Mouse (Mus musculus) embryonic facial prominence, embryonic 14.5 days (tissue): ENCODE data around the gene Nfil3. TPM values are rescaled to one million over a fixed set of nuclear protein-coding genes. Genes with fewer than 3 reads are reported as not detected.
A peak's percentile ranks its signal among the peaks of the same experiment; 100 is the strongest.

Experiments used
- ATAC-seq: fragments of 200-750 bp; cut with Nextera tagmentation; 2 replicates; pipeline ENCODE4 v1.8.0; 2017; ENCODE audit warnings: low read depth, moderate number of reproducible peaks, moderate TSS enrichment
- DNase-seq: peaks from one replicate; pipeline ENCODE4 v3.0.0-alpha.2; 2015; ENCODE audit warnings: low spot score
- H3K27ac ChIP-seq: fragments of 300-500 bp; sonication (generic); replicated peaks from 2 replicates; pipeline ENCODE4 v1.5.1; 2014; ENCODE audit warnings: low read depth, mild to moderate bottlenecking, low read length, moderate library complexity
- H3K27me3 ChIP-seq: fragments of 300-500 bp; sonication (generic); replicated peaks from 2 replicates; pipeline ENCODE4 v1.6.1; 2014; ENCODE audit warnings: low read length; ENCODE audit not compliant: control insufficient read depth, insufficient read depth
- H3K36me3 ChIP-seq: fragments of 300-500 bp; sonication (generic); 2 replicates; pipeline ENCODE4 v1.6.1; 2014; ENCODE audit warnings: low read length, mixed read lengths; ENCODE audit not compliant: control insufficient read depth, insufficient read depth
- H3K4me1 ChIP-seq: fragments of 300-500 bp; sonication (generic); 2 replicates; pipeline ENCODE4 v1.6.1; 2014; ENCODE audit warnings: antibody characterized with exemption, low read length; ENCODE audit not compliant: control insufficient read depth, insufficient read depth
- H3K4me2 ChIP-seq: fragments of 300-500 bp; sonication (generic); 2 replicates; pipeline ENCODE4 v1.6.1; 2014; ENCODE audit warnings: low read depth, mild to moderate bottlenecking, low read length, moderate library complexity, mixed read lengths
- H3K4me3 ChIP-seq: fragments of 300-500 bp; sonication (generic); 2 replicates; pipeline ENCODE4 v1.5.1; 2014; ENCODE audit warnings: low read depth, mild to moderate bottlenecking, low read length
- H3K9ac ChIP-seq: fragments of 300-500 bp; sonication (generic); 2 replicates; pipeline ENCODE4 v1.6.1; 2014; ENCODE audit warnings: low read depth, mild to moderate bottlenecking, low read length, moderate library complexity, mixed read lengths
- H3K9me3 ChIP-seq: fragments of 300-500 bp; sonication (generic); 2 replicates; pipeline ENCODE4 v1.6.1; 2016; ENCODE audit warnings: low read length; ENCODE audit not compliant: control insufficient read depth
- WGBS: fragments of 180-500 bp; shearing (Covaris S2); extraction: QIAGEN DNeasy Blood & Tissue Kit; methylation state at CpG from one replicate; pipeline ENCODE4 v1.1.7; 2014; 5-methylcytosine and 5-hydroxymethylcytosine counted together
- polyA plus RNA-seq: library from polyadenylated mRNA; unstranded; fragments of >200 nt; fragmentation: Nextera tagmentation; extraction: Ambion mirVana; gene quantifications from 2 replicates; pipeline ENCODE4 v1.2.1, GENCODE M21; 2014

Nfil3 gene
- polyA plus RNA-seq, 1 experiment from 2014 or later, result 30.4 TPM

DNA sequence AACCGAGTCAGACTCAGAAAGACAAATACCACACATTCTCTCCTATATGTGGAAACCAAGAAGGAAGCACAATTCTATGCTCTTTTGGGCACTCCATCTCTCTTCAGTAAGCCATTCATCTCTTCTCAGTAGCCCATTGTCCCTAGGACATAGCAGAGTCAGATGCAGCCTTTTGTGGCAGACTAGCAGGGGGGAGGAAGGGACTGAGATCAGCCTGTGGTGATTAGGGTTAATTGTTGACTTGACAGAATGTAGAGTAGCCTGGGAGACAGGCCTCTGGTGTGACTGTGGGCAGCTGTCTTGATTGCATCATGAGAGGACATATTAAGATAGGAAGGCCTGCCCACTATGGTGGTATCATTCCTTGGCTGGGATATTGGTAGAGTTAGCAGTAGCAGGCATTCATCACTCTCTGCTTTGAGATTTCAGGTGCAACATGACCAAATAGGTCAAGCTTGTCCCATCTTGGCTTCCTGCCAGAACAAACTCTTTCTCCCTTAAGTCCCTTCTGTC is 37.9 kb downstream of the Nfil3 start:
- H3K27ac ChIP-seq, result no peak overlapping the region
- H3K36me3 ChIP-seq, result no peaks in the 10 kb centered on the region
- H3K9ac ChIP-seq, result no peak overlapping the region
- no peaks in the 10 kb centered on the region for H3K9me3 ChIP-seq
- DNase-seq, result no peak
- no peak overlapping the region for H3K4me2 ChIP-seq
- H3K4me3 ChIP-seq, result no peak overlapping the region
- WGBS, result 88% methylated on average over 1 of the region's 1 CpGs
- no peaks in the 10 kb centered on the region for H3K27me3 ChIP-seq
- no peak for ATAC-seq
- no peaks in the 10 kb centered on the region for H3K4me1 ChIP-seq

DNA sequence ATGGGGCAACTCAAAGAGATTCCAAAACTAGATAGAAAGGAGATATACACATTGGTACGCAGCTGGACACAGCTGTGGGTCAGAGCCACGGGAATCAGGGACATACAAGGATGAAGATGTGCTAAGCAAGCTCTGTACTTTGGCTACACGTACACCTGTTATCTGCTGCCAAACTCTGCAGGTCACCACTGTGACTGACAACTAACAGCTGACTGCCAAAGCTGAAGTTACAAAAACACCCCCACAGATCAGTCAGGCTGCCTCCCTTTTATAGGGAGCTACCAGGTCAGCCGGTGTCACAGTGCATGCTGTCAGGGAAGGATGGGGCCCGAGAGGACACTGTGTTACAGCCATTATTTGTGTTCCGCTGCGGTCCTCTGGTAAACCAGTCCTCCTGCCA is 39.9 kb downstream of the Nfil3 start:
- 74% methylated on average over 7 of the region's 7 CpGs for WGBS
- Histone ChIP-seq H3K4me2 (no peak overlapping the region), H3K9me3 (no peaks in the 10 kb centered on the region), H3K27ac (no peak overlapping the region), H3K4me1 (no peaks in the 10 kb centered on the region), H3K36me3 (no peaks in the 10 kb centered on the region), H3K4me3 (no peak overlapping the region), H3K9ac (no peak overlapping the region), H3K27me3 (no peaks in the 10 kb centered on the region)
- ATAC-seq (no peak), DNase-seq (no peak)

DNA sequence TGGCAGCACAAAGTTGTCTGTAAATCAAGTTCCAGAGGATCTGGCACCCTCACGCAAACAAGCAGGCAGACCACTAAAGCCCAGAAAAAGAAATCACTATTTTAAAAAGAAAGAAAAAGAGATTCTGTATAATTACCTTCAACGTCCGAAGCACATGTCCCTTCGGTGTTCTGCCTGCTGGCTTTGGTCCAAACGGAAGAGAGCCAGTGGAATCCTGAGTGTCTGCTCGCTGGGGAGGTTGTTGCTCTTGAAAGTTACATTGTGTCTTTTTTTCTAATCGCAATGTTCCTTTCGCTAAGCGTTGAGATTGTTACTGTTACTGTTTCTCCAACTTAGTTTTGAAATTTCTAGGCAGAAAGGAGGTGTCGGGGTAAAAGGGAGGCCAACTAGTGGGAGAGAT is 50.3 kb downstream of the Nfil3 start:
- H3K36me3 ChIP-seq, result no peaks in the 10 kb centered on the region
- DNase-seq, result no peak
- WGBS, result 48% methylated on average over 10 of the region's 10 CpGs
- H3K27ac ChIP-seq, result no peak overlapping the region
- H3K4me3 ChIP-seq, result no peak overlapping the region
- no peak for ATAC-seq
- H3K4me1 ChIP-seq, result peaks cover 9% of the 10 kb centered on the region
- H3K9me3 ChIP-seq, result no peaks in the 10 kb centered on the region
- H3K4me2 ChIP-seq, result no peak overlapping the region
- H3K27me3 ChIP-seq, result no peaks in the 10 kb centered on the region
- no peak overlapping the region for H3K9ac ChIP-seq

- under 1% methylated on average over 39 of the region's 63 CpGs for WGBS
- no peaks in the 10 kb centered on the region for H3K9me3 ChIP-seq
- peak within 1 kb of the TSS; percentile 87 for H3K9ac ChIP-seq
- H3K36me3 ChIP-seq, result no peaks in the 10 kb centered on the region
- H3K4me2 ChIP-seq, result peak within 1 kb of the TSS; percentile 74
- peaks cover 9% of the 10 kb centered on the region for H3K4me1 ChIP-seq
- DNase-seq (peak; percentile 96), ATAC-seq (peak; percentile 98)
- H3K4me3 ChIP-seq, result peak within 1 kb of the TSS; percentile 87
- no peaks in the 10 kb centered on the region for H3K27me3 ChIP-seq
- H3K27ac ChIP-seq, result peak within 1 kb of the TSS; percentile 78
Observed at GRCm38 (mm10) chr13:52929209-52930171, 51.4 kb downstream of the Nfil3 start, which contains the start of gene Auh. Gene Auh, minus strand, starts transcription at chr13:52929681.

DNA sequence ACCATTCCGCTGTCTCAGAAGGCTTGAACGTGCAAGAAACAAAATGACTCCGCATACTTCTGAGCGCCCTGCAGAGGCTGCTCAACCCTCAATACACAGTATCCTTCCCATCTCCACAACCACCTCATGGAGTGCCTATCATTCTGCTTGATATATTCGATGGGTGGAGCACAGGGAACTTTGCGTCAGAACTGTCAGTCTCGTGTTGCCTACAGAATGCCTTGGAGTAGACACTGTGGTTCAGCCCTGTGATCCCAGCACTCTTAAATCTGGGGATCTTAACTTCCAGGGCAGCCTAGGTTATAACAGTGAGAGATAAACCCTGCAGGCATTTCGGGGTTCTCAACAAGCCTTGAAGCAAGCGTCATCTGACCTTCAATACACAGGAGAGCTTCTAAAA is 52.5 kb downstream of the Nfil3 start:
- DNase-seq, result no peak
- WGBS, result 58% methylated on average over 9 of the region's 9 CpGs
- Histone ChIP-seq H3K9ac (peak overlapping the region; percentile 87), H3K4me3 (peak overlapping the region; percentile 87), H3K4me2 (peak overlapping the region; percentile 74), H3K27ac (no peak overlapping the region; the same call in 1 of the 2 replicates), H3K9me3 (no peaks in the 10 kb centered on the region), H3K4me1 (peaks cover 9% of the 10 kb centered on the region), H3K36me3 (no peaks in the 10 kb centered on the region), H3K27me3 (no peaks in the 10 kb centered on the region)
- ATAC-seq, result no peak

DNA sequence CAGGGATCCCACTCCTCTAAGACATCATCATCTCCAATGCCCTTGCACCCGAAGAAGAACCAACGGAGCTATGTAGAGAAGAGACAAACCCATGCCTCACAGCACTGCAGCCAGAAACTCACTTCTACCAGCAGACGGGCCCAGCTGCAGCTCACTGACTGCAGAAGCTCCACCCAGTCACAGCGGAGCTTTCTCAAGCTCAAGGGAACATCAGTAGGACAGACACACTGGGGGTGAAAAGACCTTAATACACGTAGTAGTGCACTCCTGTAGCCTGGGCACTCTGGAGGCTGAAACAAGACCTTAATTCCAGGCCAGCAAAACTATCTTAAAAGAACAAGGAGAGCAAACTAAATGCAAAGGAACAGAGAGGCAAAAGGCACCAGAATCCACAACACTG is 56.4 kb downstream of the Nfil3 start:
- no peaks in the 10 kb centered on the region for H3K27me3 ChIP-seq
- no peak overlapping the region for H3K4me2 ChIP-seq
- 71% methylated on average over 5 of the region's 5 CpGs for WGBS
- no peaks in the 10 kb centered on the region for H3K36me3 ChIP-seq
- no peak overlapping the region for H3K27ac ChIP-seq
- H3K4me3 ChIP-seq, result no peak overlapping the region
- H3K9ac ChIP-seq, result no peak overlapping the region
- no peaks in the 10 kb centered on the region for H3K9me3 ChIP-seq
- peaks cover 9% of the 10 kb centered on the region for H3K4me1 ChIP-seq
- no peak for DNase-seq
- no peak for ATAC-seq

DNA sequence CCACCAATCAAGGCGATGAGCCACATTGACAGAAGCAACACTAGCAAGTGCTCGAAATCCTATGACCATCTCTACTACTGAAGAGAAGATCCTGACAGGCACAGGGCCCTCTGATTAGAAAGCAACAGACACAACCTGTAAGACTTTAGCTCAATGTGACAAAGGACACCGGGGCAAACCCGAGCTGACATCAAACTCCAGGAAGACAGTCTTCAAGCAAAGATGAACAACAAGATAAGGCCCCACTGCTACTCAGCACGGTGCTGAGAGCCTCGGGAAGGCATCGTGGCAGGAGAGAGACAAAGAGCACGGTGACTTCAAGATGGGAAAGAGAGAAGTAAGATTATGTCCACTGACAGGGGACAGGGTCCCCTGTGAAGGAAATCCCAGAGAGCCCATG is 58.9 kb downstream of the Nfil3 start:
- WGBS, result 77% methylated on average over 8 of the region's 8 CpGs
- Histone ChIP-seq H3K9me3 (no peaks in the 10 kb centered on the region), H3K4me2 (no peak overlapping the region), H3K36me3 (no peaks in the 10 kb centered on the region), H3K27me3 (no peaks in the 10 kb centered on the region), H3K27ac (no peak overlapping the region), H3K4me3 (no peak overlapping the region), H3K9ac (no peak overlapping the region), H3K4me1 (no peaks in the 10 kb centered on the region)
- ATAC-seq (no peak), DNase-seq (no peak)

GRCm38 (mm10) chr13:52921065-52921825 is 59.6 kb downstream of the Nfil3 start:
- H3K4me1 ChIP-seq, result no peaks in the 10 kb centered on the region
- H3K9me3 ChIP-seq, result no peaks in the 10 kb centered on the region
- H3K27me3 ChIP-seq, result no peaks in the 10 kb centered on the region
- H3K27ac ChIP-seq, result no peak overlapping the region
- WGBS, result 80% methylated on average over 7 of the region's 7 CpGs
- ATAC-seq (no peak), DNase-seq (no peak)
- H3K36me3 ChIP-seq, result no peaks in the 10 kb centered on the region
- no peak overlapping the region for H3K9ac ChIP-seq
- H3K4me3 ChIP-seq, result no peak overlapping the region
- H3K4me2 ChIP-seq, result no peak overlapping the region
